Mouse (Mus musculus): ENCODE measurements around the gene Pde8b. TPM values are rescaled to one million over a fixed set of nuclear protein-coding genes. Genes with fewer than 3 reads are reported as not detected.

Pde8b gene
- polyA plus RNA-seq (2012; rRNA removed; ENCODE audit: low replicate concordance): 0.64 and 4.3 TPM in 2 replicates

DNA sequence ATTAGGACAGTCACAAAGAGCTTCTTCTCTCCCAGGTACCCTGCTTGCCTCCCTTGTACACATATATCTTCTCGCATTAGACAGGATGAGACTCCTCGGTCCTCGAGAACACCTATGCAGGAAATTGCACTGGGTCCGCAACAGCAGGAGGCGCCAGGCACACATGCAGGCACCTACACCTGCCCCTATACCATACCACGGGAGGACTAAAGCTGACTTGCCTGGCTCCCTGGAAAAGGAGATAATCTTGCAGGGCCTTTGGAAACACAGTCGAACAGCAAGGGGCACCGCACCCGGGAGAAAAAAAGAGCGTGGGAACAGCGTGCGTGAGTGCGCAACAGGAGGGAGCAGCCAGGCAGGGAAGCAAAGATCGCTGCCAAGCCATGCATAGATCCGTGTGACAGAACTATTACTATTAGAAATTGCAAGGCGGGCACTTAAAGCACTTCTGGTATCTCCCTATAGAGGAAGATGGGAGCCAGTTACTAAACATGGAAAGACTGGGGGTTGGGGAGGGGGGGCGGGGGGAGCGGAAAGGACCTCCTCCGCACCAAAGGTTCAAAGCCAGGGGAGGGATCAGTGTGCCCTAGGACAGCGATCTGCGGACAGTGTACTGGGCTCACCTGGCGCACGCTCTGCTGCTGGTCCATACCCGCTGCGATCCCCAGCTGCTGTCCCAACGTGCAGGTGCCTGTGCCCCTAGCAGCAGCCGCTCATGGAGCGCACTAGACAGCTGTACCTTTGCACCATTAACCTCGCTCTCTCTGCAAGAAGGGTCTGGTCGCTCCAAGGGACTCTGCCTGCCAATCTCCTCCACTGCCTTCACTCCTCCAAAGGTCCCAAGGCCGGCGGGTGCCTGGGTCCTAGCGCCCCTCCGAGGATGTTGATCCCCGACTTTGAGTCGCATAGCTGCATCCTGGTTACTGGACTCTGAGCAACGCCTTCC lies at the start of gene Pde8b:
TSS of gene Pde8b (minus strand) at position 826 of the 946 bp plus-strand sequence.

DNA sequence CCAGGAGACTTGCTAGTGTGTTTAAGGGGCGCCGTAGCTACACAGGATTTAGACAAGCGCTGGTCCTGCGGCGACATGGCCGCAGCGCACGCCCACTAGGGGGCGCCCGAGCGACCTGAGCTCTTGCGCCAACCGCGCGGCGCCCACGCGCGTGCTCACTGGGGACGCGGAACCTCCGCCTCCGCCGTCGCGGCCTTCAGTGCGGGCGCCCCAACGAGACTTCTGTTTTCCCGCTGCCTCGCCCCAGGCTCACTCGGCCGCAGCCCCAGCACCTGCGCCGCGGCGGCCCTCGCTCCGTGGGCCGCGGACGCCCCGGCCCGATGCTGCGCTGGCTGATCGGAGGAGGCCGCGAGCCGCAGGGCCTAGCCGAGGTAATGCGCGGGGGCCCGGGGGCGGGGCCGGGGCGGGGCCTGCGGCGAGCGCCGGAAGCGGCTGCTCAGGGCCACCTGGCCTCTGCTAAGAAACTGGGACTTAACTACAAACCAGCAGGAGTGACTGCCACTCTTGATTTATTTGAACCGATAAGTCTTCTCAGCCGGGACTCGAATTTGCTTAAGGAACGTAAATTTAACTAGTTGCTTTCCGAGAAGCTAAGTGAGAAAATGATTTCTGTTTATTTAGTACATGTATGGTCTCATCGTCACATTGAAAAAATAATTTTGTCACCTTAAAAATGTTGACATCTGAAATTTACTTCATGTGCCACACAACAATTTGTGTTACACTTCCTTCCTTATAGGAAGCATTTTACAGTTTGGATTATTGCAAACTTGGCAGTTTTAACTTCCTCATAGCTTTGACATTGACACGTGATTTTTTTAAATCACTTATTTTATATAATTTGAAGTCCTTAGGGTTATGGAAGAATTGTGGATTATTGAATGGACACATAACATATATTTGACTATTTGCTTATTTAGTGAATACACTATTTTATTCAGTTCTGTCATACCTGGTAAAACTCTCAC lies 273.6 kb downstream of the Pde8b start, which contains the start of gene Wdr41:
TSS of gene Wdr41 (plus strand) at position 126 of the 968 bp plus-strand sequence.

Other genes with a start within 250 kb of the Pde8b start
- 24.2 and 43.6 TPM in 2 replicates for gene Zbed3, start 73.3 kb upstream of the Pde8b start, polyA plus RNA-seq (2012; rRNA removed; ENCODE audit: low replicate concordance)
- gene Aggf1, start 125.0 kb upstream of the Pde8b start, polyA plus RNA-seq (2012; rRNA removed; ENCODE audit: low replicate concordance): 13.4 and 20.2 TPM in 2 replicates
- 0.08 and 0.11 TPM in 2 replicates for gene Crhbp, start 194.6 kb upstream of the Pde8b start, polyA plus RNA-seq (2012; rRNA removed; ENCODE audit: low replicate concordance)
- gene S100z, start 228.4 kb upstream of the Pde8b start, polyA plus RNA-seq (2012; rRNA removed; ENCODE audit: low replicate concordance): not detected in 2 replicates